In the genomic region with DNA sequence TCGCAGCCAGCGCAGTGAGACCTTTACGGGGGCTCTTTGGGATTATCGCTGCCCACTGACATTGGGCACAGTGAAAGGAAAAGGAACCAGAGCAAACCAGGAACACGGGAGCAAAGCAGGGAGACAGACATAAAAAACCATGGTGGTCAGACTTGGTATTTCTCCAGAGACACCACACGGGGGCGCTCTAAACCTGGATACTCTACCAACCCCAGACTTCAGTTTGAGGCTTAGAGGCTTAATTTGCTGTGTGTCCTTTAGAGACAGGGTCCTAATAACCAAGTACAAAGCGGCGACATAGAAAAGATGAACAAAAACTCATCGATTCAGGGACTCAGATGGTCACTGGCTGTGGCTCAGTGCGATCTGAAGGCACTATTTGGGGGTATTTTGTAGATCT, we compare ENCODE assay signal across 8 mouse cellular contexts. TPM values are rescaled to one million over a fixed set of nuclear protein-coding genes. Genes with fewer than 3 reads are reported as not detected.
DNase-seq lines count a peak whose midpoint lies in the region; ATAC-seq and TF ChIP-seq lines count a peak whose summit lies in the region.

No protein-coding gene starts in this region.

- H3K4me3 ChIP-seq in heart, embryonic 13.5 days, result no peak overlapping the region
- H3K4me3 ChIP-seq in heart, embryonic 10.5 days, result no peak overlapping the region
- H3K4me3 ChIP-seq in forebrain, embryonic 16.5 days (replicated peaks; ENCODE audit: low read length), result no peak overlapping the region
- no peak overlapping the region for H3K4me3 ChIP-seq in midbrain, embryonic 14.5 days (replicated peaks; ENCODE audit: low read depth, low read length)

- DNase-seq in heart, embryonic 10.5 days (ENCODE audit: low spot score), result no peak
- DNase-seq in B cell, adult 2 months, result peak; percentile 27 to 31
- DNase-seq in brain, embryonic 14.5 days (ENCODE audit: low read depth), result peak; percentile 79
- DNase-seq in layer of hippocampus, postnatal 25 days (ENCODE audit: extremely low spot score in 1 of 2, low spot score in 1 of 2), result peak; percentile 61 to 83
- peak; percentile 84 for DNase-seq in midbrain, embryonic 14.5 days
- DNase-seq in c-Kit-positive CD71-positive TER-119-positive erythroid progenitor cells, embryonic 14.5 days (ENCODE audit: low spot score), result no peak

- peaks cover 41% of the 10 kb centered on the region for H3K27me3 ChIP-seq in heart, embryonic 13.5 days (replicated peaks)
- H3K27me3 ChIP-seq in heart, embryonic 10.5 days (ENCODE audit: insufficient read depth, poor library complexity, severe bottlenecking), result peaks cover 39% of the 10 kb centered on the region; the same call in 1 of the 2 replicates
- no peaks in the 10 kb centered on the region for H3K27me3 ChIP-seq in forebrain, embryonic 16.5 days (replicated peaks; ENCODE audit: control insufficient read depth, insufficient read depth, low read length)
- no peaks in the 10 kb centered on the region for H3K27me3 ChIP-seq in midbrain, embryonic 14.5 days (ENCODE audit: control insufficient read depth, insufficient read depth, low read length)

- peak overlapping the region; percentile 37; the same call in 1 of the 2 replicates for H3K9ac ChIP-seq in heart, embryonic 13.5 days
- H3K9ac ChIP-seq in forebrain, embryonic 16.5 days (replicated peaks; ENCODE audit: low read depth, low read length), result no peak overlapping the region
- H3K9ac ChIP-seq in midbrain, embryonic 14.5 days (replicated peaks; ENCODE audit: low read length), result no peak overlapping the region; the same call in 1 of the 2 replicates

- peak; percentile 82 for TF ChIP-seq CTCF in brain, embryonic 14.5 days (IDR thresholded peaks at IDR 0.05; ENCODE audit: borderline replicate concordance, extremely low read depth, insufficient read depth, insufficient read length)

- peak overlapping the region; percentile 39 for H3K4me2 ChIP-seq in heart, embryonic 13.5 days
- H3K4me2 ChIP-seq in forebrain, embryonic 16.5 days (ENCODE audit: low read length), result peak overlapping the region; percentile 22; the same call in 1 of the 2 replicates
- H3K4me2 ChIP-seq in midbrain, embryonic 14.5 days (ENCODE audit: low read length), result no peak overlapping the region; the same call in 1 of the 2 replicates

- 11% methylated on average over 11 of the region's 11 CpGs for WGBS in heart, embryonic 13.5 days
- 11% methylated on average over 11 of the region's 11 CpGs for WGBS in heart, embryonic 10.5 days
- WGBS in forebrain, embryonic 16.5 days, result 10% methylated on average over 11 of the region's 11 CpGs
- WGBS in midbrain, embryonic 14.5 days, result 14% methylated on average over 11 of the region's 11 CpGs

- H3K36me3 ChIP-seq in heart, embryonic 13.5 days, result no peaks in the 10 kb centered on the region
- no peaks in the 10 kb centered on the region for H3K36me3 ChIP-seq in heart, embryonic 10.5 days
- no peaks in the 10 kb centered on the region for H3K36me3 ChIP-seq in forebrain, embryonic 16.5 days (ENCODE audit: control insufficient read depth, insufficient read depth)
- H3K36me3 ChIP-seq in midbrain, embryonic 14.5 days (ENCODE audit: control insufficient read depth, insufficient read depth, low read length), result no peaks in the 10 kb centered on the region

- ATAC-seq in heart, embryonic 13.5 days (ENCODE audit: extremely low read depth, insufficient number of reproducible peaks, low FRiP score, low TSS enrichment), result no peak
- no peak for ATAC-seq in forebrain, embryonic 16.5 days
- ATAC-seq in midbrain, embryonic 14.5 days (ENCODE audit: low FRiP score, low TSS enrichment), result no peak

- peaks cover 2% of the 10 kb centered on the region; the same call in 1 of the 2 replicates for H3K9me3 ChIP-seq in heart, embryonic 13.5 days
- no peaks in the 10 kb centered on the region for H3K9me3 ChIP-seq in heart, embryonic 10.5 days
- peaks cover under 1% of the 10 kb centered on the region for H3K9me3 ChIP-seq in forebrain, embryonic 16.5 days (ENCODE audit: control insufficient read depth, low read length)
- H3K9me3 ChIP-seq in midbrain, embryonic 14.5 days (ENCODE audit: control insufficient read depth, low read length), result 0 out of 2 replicates have a peak, but pooled peaks cover under 1% of the 10 kb centered on the region

- no peak for TF ChIP-seq POLR2A in brain, embryonic 14.5 days (IDR thresholded peaks at IDR 0.05; ENCODE audit: borderline replicate concordance, extremely low read depth, insufficient read depth, insufficient read length, poor library complexity, severe bottlenecking)

- H3K4me1 ChIP-seq in heart, embryonic 13.5 days, result 0 out of 2 replicates have a peak, but pooled peaks cover under 1% of the 10 kb centered on the region
- no peaks in the 10 kb centered on the region for H3K4me1 ChIP-seq in heart, embryonic 10.5 days
- H3K4me1 ChIP-seq in forebrain, embryonic 16.5 days (replicated peaks; ENCODE audit: control insufficient read depth, insufficient read depth, low read length), result no peaks in the 10 kb centered on the region
- no peaks in the 10 kb centered on the region for H3K4me1 ChIP-seq in midbrain, embryonic 14.5 days (ENCODE audit: control insufficient read depth, insufficient read depth, low read length)

- no peak overlapping the region for H3K27ac ChIP-seq in heart, embryonic 13.5 days (replicated peaks)
- H3K27ac ChIP-seq in heart, embryonic 10.5 days, result no peak overlapping the region
- H3K27ac ChIP-seq in forebrain, embryonic 16.5 days (ENCODE audit: low read length), result no peak overlapping the region
- H3K27ac ChIP-seq in midbrain, embryonic 14.5 days (replicated peaks; ENCODE audit: low read depth, low read length), result no peak overlapping the region

RNA-seq across cellular contexts. Expression of a gene that starts 39.3 kb away (rescaled TPM):
- 3.0 and 3.8 TPM in 2 replicates for polyA plus RNA-seq in heart, embryonic 13.5 days (2015; fragmentation: Nextera tagmentation; extraction: Ambion mirVana)
- 2.8 and 8.7 TPM in 2 replicates for polyA plus RNA-seq in heart, embryonic 10.5 days (2016; fragmentation: Nextera tagmentation; extraction: Ambion mirVana)
- 9.3 and 11.3 TPM in 2 replicates for polyA plus RNA-seq in brain, embryonic 14.5 days (2012; rRNA removed)
- 18.7 and 20.5 TPM in 2 replicates for polyA plus RNA-seq in forebrain, embryonic 16.5 days (2015; fragmentation: Nextera tagmentation; extraction: Ambion mirVana)
- 10 to 100 TPM; 78.3 to 82.5 TPM for total RNA-seq in layer of hippocampus, postnatal 25 days (2021)
- polyA plus RNA-seq in midbrain, embryonic 14.5 days (2014; fragmentation: Nextera tagmentation; extraction: Ambion mirVana), result 14.3 and 18.5 TPM in 2 replicates

RNA-seq across cellular contexts. Expression of a gene that starts 45.4 kb away (rescaled TPM):
- polyA plus RNA-seq in heart, embryonic 13.5 days (2015; fragmentation: Nextera tagmentation; extraction: Ambion mirVana), result 0.23 and 0.28 TPM in 2 replicates
- 0.09 and 0.15 TPM in 2 replicates for polyA plus RNA-seq in heart, embryonic 10.5 days (2016; fragmentation: Nextera tagmentation; extraction: Ambion mirVana)
- 0.49 and 0.82 TPM in 2 replicates for polyA plus RNA-seq in brain, embryonic 14.5 days (2012; rRNA removed)
- 0.40 and 0.49 TPM in 2 replicates for polyA plus RNA-seq in forebrain, embryonic 16.5 days (2015; fragmentation: Nextera tagmentation; extraction: Ambion mirVana)
- 1 to 10 TPM; 1.1 to 1.5 TPM for total RNA-seq in layer of hippocampus, postnatal 25 days (2021)
- polyA plus RNA-seq in midbrain, embryonic 14.5 days (2014; fragmentation: Nextera tagmentation; extraction: Ambion mirVana), result 0.63 and 0.90 TPM in 2 replicates

RNA-seq across cellular contexts. Expression of a gene that starts 57.6 kb away (rescaled TPM):
- 0.07 and 0.08 TPM in 2 replicates for polyA plus RNA-seq in heart, embryonic 13.5 days (2015; fragmentation: Nextera tagmentation; extraction: Ambion mirVana)
- 0.17 and 0.44 TPM in 2 replicates for polyA plus RNA-seq in heart, embryonic 10.5 days (2016; fragmentation: Nextera tagmentation; extraction: Ambion mirVana)
- polyA plus RNA-seq in brain, embryonic 14.5 days (2012; rRNA removed), result 11.8 and 13.7 TPM in 2 replicates
- 3.1 and 5.6 TPM in 2 replicates for polyA plus RNA-seq in forebrain, embryonic 16.5 days (2015; fragmentation: Nextera tagmentation; extraction: Ambion mirVana)
- 10 to 100 TPM; 66.0 to 66.3 TPM for total RNA-seq in layer of hippocampus, postnatal 25 days (2021)
- polyA plus RNA-seq in midbrain, embryonic 14.5 days (2014; fragmentation: Nextera tagmentation; extraction: Ambion mirVana), result 3.9 and 4.5 TPM in 2 replicates

Comparison
In these comparisons a context has a peak if more than half of its experiments do, and no peak if none do; other contexts are left out.
1. DNase-seq: peak in B cell, adult 2 months (2 of 2), brain, embryonic 14.5 days (single experiment), layer of hippocampus, postnatal 25 days (2 of 2) and midbrain, embryonic 14.5 days (single experiment); none in heart, embryonic 10.5 days (single experiment) and c-Kit-positive CD71-positive TER-119-positive erythroid progenitor cells, embryonic 14.5 days (single experiment).